Mouse (Mus musculus) brain, adult 2 months (tissue): ENCODE measurements around the gene Slc25a10.

Experiments used
- DNase-seq: peaks from one replicate; pipeline ENCODE4 v3.0.0; 2011; ENCODE audit warnings: low read depth, low spot score

Gene Slc25a10

GRCm38 (mm10) chr11:120491317-120492023, at the start of gene Slc25a10:
TSS of gene Slc25a10 (plus strand) at chr11:120491840.
- peak; percentile 91 for DNase-seq

- no peak for DNase-seq
Measured at GRCm38 (mm10) chr11:120442344-120442743, 49.3 kb upstream of the Slc25a10 start, which contains the start of gene Tspan10. TSS of gene Tspan10 (plus strand) at chr11:120442644.

- no peak for DNase-seq
Measured at GRCm38 (mm10) chr11:120442765-120443280, 48.8 kb upstream of the Slc25a10 start.

- no peak for DNase-seq
Measured at GRCm38 (mm10) chr11:120444106-120444505, 47.5 kb upstream of the Slc25a10 start.

- no peak for DNase-seq
Measured at GRCm38 (mm10) chr11:120445475-120445874, 46.2 kb upstream of the Slc25a10 start.

GRCm38 (mm10) chr11:120447179-120447578, 44.5 kb upstream of the Slc25a10 start:
- DNase-seq = no peak

GRCm38 (mm10) chr11:120452246-120452645, 39.4 kb upstream of the Slc25a10 start:
- DNase-seq = no peak

GRCm38 (mm10) chr11:120453306-120453705, 38.3 kb upstream of the Slc25a10 start, which contains the start of gene Pde6g:
TSS of gene Pde6g (minus strand) at chr11:120453500.
- no peak for DNase-seq

GRCm38 (mm10) chr11:120454965-120455364, 36.7 kb upstream of the Slc25a10 start:
- no peak for DNase-seq

- DNase-seq = no peak
Measured at GRCm38 (mm10) chr11:120455413-120455812, 36.2 kb upstream of the Slc25a10 start.

GRCm38 (mm10) chr11:120457370-120457769, 34.3 kb upstream of the Slc25a10 start:
- DNase-seq = no peak

GRCm38 (mm10) chr11:120457772-120458751, 33.6 kb upstream of the Slc25a10 start, which contains the start of the genes Oxld1 and Ccdc137:
TSS of gene Oxld1 (minus strand) at chr11:120458068.
TSS of gene Ccdc137 (plus strand) at chr11:120458115.
- peak; percentile 95 for DNase-seq

GRCm38 (mm10) chr11:120458847-120459597, 32.6 kb upstream of the Slc25a10 start:
- no peak for DNase-seq

GRCm38 (mm10) chr11:120463536-120463935, 28.1 kb upstream of the Slc25a10 start:
- DNase-seq = no peak

- DNase-seq = no peak
Measured at GRCm38 (mm10) chr11:120464365-120464764, 27.3 kb upstream of the Slc25a10 start.

- no peak for DNase-seq
Measured at GRCm38 (mm10) chr11:120465521-120465920, 26.1 kb upstream of the Slc25a10 start.

- DNase-seq = peak; percentile 99
Measured at GRCm38 (mm10) chr11:120467051-120467735, 24.4 kb upstream of the Slc25a10 start, which contains the start of gene Arl16. TSS of gene Arl16 (minus strand) at chr11:120467607.

- DNase-seq = no peak
Measured at GRCm38 (mm10) chr11:120467736-120468092, 23.9 kb upstream of the Slc25a10 start.

- DNase-seq = no peak
Measured at GRCm38 (mm10) chr11:120472052-120472451, 19.6 kb upstream of the Slc25a10 start.

- no peak for DNase-seq
Measured at GRCm38 (mm10) chr11:120483448-120483934, 8.1 kb upstream of the Slc25a10 start.
